Comparison of ENCODE assay signal across 30 mouse cellular contexts in genomic region chr1:164756951-164757350, GRCm38 (mm10). TPM values are rescaled to one million over a fixed set of nuclear protein-coding genes. Genes with fewer than 3 reads are reported as not detected.
DNase-seq lines count a peak whose midpoint lies in the region; ATAC-seq and TF ChIP-seq lines count a peak whose summit lies in the region.
"Had no signal": no experiment of that assay in that cellular context is flagged by ENCODE, and none has a peak within 500 bp of the region (broad histone marks: within the 10 kb centered on the region; RNA-seq: fewer than 3 reads in every experiment).

No protein-coding gene starts in this region.

- H3K27ac ChIP-seq in gastrocnemius, adult 2 months, result peak overlapping the region; percentile 12; the same call in 1 of the 2 replicates
- no peak overlapping the region for H3K27ac ChIP-seq in liver, adult 2 months (replicated peaks; ENCODE audit: insufficient read depth, low read depth, low read length)
- H3K27ac ChIP-seq in liver, postnatal 0 days (ENCODE audit: low read depth), result no peak overlapping the region
- H3K27ac ChIP-seq: hindbrain, embryonic 14.5 days; kidney, postnatal 0 days; limb, embryonic 13.5 days; liver, embryonic 13.5 days; midbrain, embryonic 12.5 days had no signal

- no peak for DNase-seq in gastrocnemius, adult 2 months
- DNase-seq in gastrocnemius, adult 18-20 months (ENCODE audit: low spot score), result no peak
- peak; percentile 2 for DNase-seq in liver, adult 2 months (ENCODE audit: extremely low read depth, low read depth, low spot score)
- DNase-seq in liver, postnatal 0 days, result no peak
- peak; percentile 12 for DNase-seq in Muller cell, postnatal 12 days (ENCODE audit: inconsistent ontology term)
- no peak for DNase-seq in kidney, postnatal 4 days
- no peak for DNase-seq in layer of hippocampus, postnatal 14 days (ENCODE audit: low spot score in 2 of 2)
- DNase-seq: adrenal gland, postnatal 10 days; cerebellum, adult 8-10 months; cerebellum, postnatal 36 days; gastrocnemius, postnatal 10 days; heart, postnatal 4 days; kidney, adult 18-20 months; layer of hippocampus, postnatal 36 days; liver, embryonic 13.5 days; lung, postnatal 14 days; spleen, adult 18-20 months had no signal

- no peaks in the 10 kb centered on the region for H3K4me1 ChIP-seq in liver, adult 2 months (ENCODE audit: control insufficient read depth, insufficient read depth, low read length)
- H3K4me1 ChIP-seq in liver, postnatal 0 days (ENCODE audit: insufficient read depth), result no peaks in the 10 kb centered on the region
- H3K4me1 ChIP-seq: liver, embryonic 13.5 days; midbrain, embryonic 12.5 days had no signal

- intact Hi-C loops in gastrocnemius, adult 2 months (cut with DNase I), result no loop called here

- 70% methylated on average over 2 of the region's 2 CpGs for WGBS in liver, adult 2 months
- WGBS in liver, postnatal 0 days (ENCODE audit: insufficient replicate concordance), result 45% methylated on average over 2 of the region's 2 CpGs

- no peak overlapping the region for H3K9ac ChIP-seq in liver, adult 2 months (ENCODE audit: low read depth, low read length)
- H3K9ac ChIP-seq in liver, postnatal 0 days (replicated peaks), result no peak overlapping the region
- H3K9ac ChIP-seq: hindbrain, embryonic 14.5 days; limb, embryonic 13.5 days; liver, embryonic 13.5 days; midbrain, embryonic 12.5 days had no signal

- TF ChIP-seq CTCF in gastrocnemius, adult 2 months (IDR thresholded peaks at IDR 0.05), result no peak
- TF ChIP-seq CTCF in liver, adult 2 months (IDR thresholded peaks at IDR 0.05; ENCODE audit: low read depth, low read length), result no peak
- TF ChIP-seq CTCF in liver, postnatal 0 days (IDR thresholded peaks at IDR 0.05; ENCODE audit: low read depth), result no peak

- no peaks in the 10 kb centered on the region for H3K9me3 ChIP-seq in liver, postnatal 0 days (ENCODE audit: low read length)
- H3K9me3 ChIP-seq: limb, embryonic 13.5 days; liver, embryonic 13.5 days; midbrain, embryonic 12.5 days had no signal

- no peak for TF ChIP-seq EP300 in liver, postnatal 0 days (IDR thresholded peaks at IDR 0.05; ENCODE audit: low read depth)

- H3K4me3 ChIP-seq in gastrocnemius, adult 2 months, result no peak overlapping the region
- H3K4me3 ChIP-seq in liver, adult 2 months (ENCODE audit: insufficient read depth, low read depth, low read length), result no peak overlapping the region
- no peak overlapping the region for H3K4me3 ChIP-seq in liver, postnatal 0 days (ENCODE audit: low read depth, low read length)
- H3K4me3 ChIP-seq: limb, embryonic 13.5 days; liver, embryonic 13.5 days; midbrain, embryonic 12.5 days had no signal

- no peaks in the 10 kb centered on the region for H3K27me3 ChIP-seq in liver, adult 2 months (ENCODE audit: control insufficient read depth, insufficient read depth, low read length)
- H3K27me3 ChIP-seq in liver, postnatal 0 days (ENCODE audit: insufficient read depth, low read length), result no peaks in the 10 kb centered on the region
- H3K27me3 ChIP-seq: limb, embryonic 13.5 days; liver, embryonic 13.5 days; midbrain, embryonic 12.5 days; Patski had no signal

- H3K36me3 ChIP-seq in liver, adult 2 months (ENCODE audit: control insufficient read depth, insufficient read depth, low read length), result no peaks in the 10 kb centered on the region
- no peaks in the 10 kb centered on the region for H3K36me3 ChIP-seq in liver, postnatal 0 days (replicated peaks; ENCODE audit: insufficient read depth, low read length)
- H3K36me3 ChIP-seq: limb, embryonic 13.5 days; liver, embryonic 13.5 days; midbrain, embryonic 12.5 days had no signal

- ATAC-seq in liver, postnatal 0 days, result no peak
- ATAC-seq in megakaryocyte progenitor cell, adult 5-6 weeks (replicated peaks; ENCODE audit: poor library complexity), result 0 out of 2 replicates have a peak, but pooled peaks have one; percentile 20
- ATAC-seq: CD4-positive, CD25-positive, alpha-beta regulatory T cell, adult 4 months; forebrain, embryonic 14.5 days; inflammation-experienced regulatory T-cells, adult 6 months; Patski had no signal

- TF ChIP-seq POLR2A in liver, adult 2 months (IDR thresholded peaks at IDR 0.05; ENCODE audit: extremely low read depth, insufficient read depth, low read length), result no peak

- H3K4me2 ChIP-seq in liver, postnatal 0 days (ENCODE audit: low read depth, low read length), result no peak overlapping the region
- H3K4me2 ChIP-seq: hindbrain, embryonic 14.5 days; limb, embryonic 13.5 days; liver, embryonic 13.5 days; midbrain, embryonic 12.5 days had no signal

- H3K79me2 ChIP-seq in liver, adult 2 months (ENCODE audit: control insufficient read depth, insufficient read depth, low read length), result no peaks in the 10 kb centered on the region

RNA-seq across cellular contexts. Expression of gene Dpt, which starts 39.5 kb away (rescaled TPM):
- 10 to 100 TPM; 42.5 to 58.4 TPM for total RNA-seq in gastrocnemius, adult 2 months (2021)
- 10 to 100 TPM; 47.4 to 53.0 TPM for total RNA-seq in gastrocnemius, adult 18-20 months (2021)
- total RNA-seq in liver, adult 2 months (2014; rRNA removed), result 5.2 TPM in 2 replicates
- polyA plus RNA-seq in liver, adult 2 months (2012; rRNA removed), result 1.9 and 2.5 TPM in 2 replicates
- 0.58 and 1.6 TPM in 2 replicates for polyA plus RNA-seq in liver, postnatal 0 days (2015; fragmentation: Nextera tagmentation; extraction: Ambion mirVana)
- not detected in 2 replicates for total RNA-seq in megakaryocyte progenitor cell, adult 5-6 weeks (2015)
- total RNA-seq in megakaryocyte progenitor cell, adult 5-6 weeks (2017), result not detected in 2 replicates
- under 1 TPM; 0.44 to 0.64 TPM for total RNA-seq in layer of hippocampus, postnatal 14 days (2021)
- total RNA-seq: granulocyte monocyte progenitor cell, adult 5-6 weeks; layer of hippocampus, adult 18-20 months; monocyte, adult 5-6 weeks; neutrophil, adult 5-6 weeks had no signal
- polyA plus RNA-seq: forebrain, embryonic 14.5 days; midbrain, embryonic 12.5 days had no signal

Comparison
In these comparisons a context has a peak if more than half of its experiments do, and no peak if none do; other contexts are left out.
1. DNase-seq: peak in liver, adult 2 months (single experiment) and Muller cell, postnatal 12 days (single experiment); none in gastrocnemius, adult 2 months (single experiment), gastrocnemius, adult 18-20 months (single experiment), liver, postnatal 0 days (single experiment), kidney, postnatal 4 days (0 of 2) and layer of hippocampus, postnatal 14 days (0 of 2).